Mouse (Mus musculus): ENCODE results near the gene Sobp.

Gene Sobp

GRCm38 (mm10) chr10:43087421-43087820 is 86.9 kb downstream of the Sobp start:
- DNase-seq (ENCODE audit: low read depth in 2 of 2, low spot score in 2 of 2) = no peak

- no peak for DNase-seq (ENCODE audit: low read depth in 2 of 2, low spot score in 2 of 2)
These were observed 87.4 kb downstream of the Sobp start for GRCm38 (mm10) chr10:43086888-43087287.

GRCm38 (mm10) chr10:43084087-43084366 is 90.3 kb downstream of the Sobp start:
- DNase-seq (ENCODE audit: low read depth in 2 of 2, low spot score in 2 of 2) = no peak

GRCm38 (mm10) chr10:43083288-43084086 is 90.8 kb downstream of the Sobp start:
- no peak for DNase-seq (ENCODE audit: low read depth in 2 of 2, low spot score in 2 of 2)

GRCm38 (mm10) chr10:43081316-43081715 is 93.0 kb downstream of the Sobp start:
- no peak for DNase-seq (ENCODE audit: low read depth in 2 of 2, low spot score in 2 of 2)

GRCm38 (mm10) chr10:43075535-43076152 is 98.7 kb downstream of the Sobp start:
- no peak for DNase-seq (ENCODE audit: low read depth in 2 of 2, low spot score in 2 of 2)

GRCm38 (mm10) chr10:43073281-43073680 is 101.0 kb downstream of the Sobp start:
- no peak for DNase-seq (ENCODE audit: low read depth in 2 of 2, low spot score in 2 of 2)

- no peak for DNase-seq (ENCODE audit: low read depth in 2 of 2, low spot score in 2 of 2)
These were observed 103.4 kb downstream of the Sobp start for GRCm38 (mm10) chr10:43070893-43071292.

- DNase-seq (ENCODE audit: low read depth in 2 of 2, low spot score in 2 of 2) = no peak
These were observed 109.0 kb downstream of the Sobp start for GRCm38 (mm10) chr10:43065331-43065730.

GRCm38 (mm10) chr10:43061519-43062105 is 112.7 kb downstream of the Sobp start:
- DNase-seq (ENCODE audit: low read depth in 2 of 2, low spot score in 2 of 2) = no peak

GRCm38 (mm10) chr10:43055405-43055804 is 118.9 kb downstream of the Sobp start:
- DNase-seq (ENCODE audit: low read depth in 2 of 2, low spot score in 2 of 2) = no peak

- DNase-seq (ENCODE audit: low read depth in 2 of 2, low spot score in 2 of 2) = no peak
These were observed 119.6 kb downstream of the Sobp start for GRCm38 (mm10) chr10:43054776-43055175.

GRCm38 (mm10) chr10:43053861-43054560 is 120.3 kb downstream of the Sobp start:
- DNase-seq (ENCODE audit: low read depth in 2 of 2, low spot score in 2 of 2) = no peak

- no peak for DNase-seq (ENCODE audit: low read depth in 2 of 2, low spot score in 2 of 2)
These were observed 121.9 kb downstream of the Sobp start for GRCm38 (mm10) chr10:43052462-43052861.

- no peak for DNase-seq (ENCODE audit: low read depth in 2 of 2, low spot score in 2 of 2)
These were observed 126.5 kb downstream of the Sobp start for GRCm38 (mm10) chr10:43047804-43048348.

- no peak for DNase-seq (ENCODE audit: low read depth in 2 of 2, low spot score in 2 of 2)
These were observed 130.8 kb downstream of the Sobp start for GRCm38 (mm10) chr10:43043351-43044209.

- DNase-seq (ENCODE audit: low read depth in 2 of 2, low spot score in 2 of 2) = no peak
These were observed 131.6 kb downstream of the Sobp start for GRCm38 (mm10) chr10:43042591-43043327.

GRCm38 (mm10) chr10:43041794-43042193 is 132.5 kb downstream of the Sobp start:
- no peak for DNase-seq (ENCODE audit: low read depth in 2 of 2, low spot score in 2 of 2)

- no peak for DNase-seq (ENCODE audit: low read depth in 2 of 2, low spot score in 2 of 2)
These were observed 136.9 kb downstream of the Sobp start for GRCm38 (mm10) chr10:43037455-43037793.

Measured in CD8-positive naive resting alpha-beta T cell, adult 2 months (primary cell).